Mouse (Mus musculus) thymus, adult 18-20 months (tissue): ENCODE data around the gene Abcg3.
A peak's percentile ranks its signal among the peaks of the same experiment; 100 is the strongest.
"Not testable (repeated sequence)": the region's sequence is repeated elsewhere in the genome, so short reads cannot be mapped to it uniquely, and the experiment has no call there.

ENCODE experiments used
- DNase-seq, 2 experiments: peaks; one replicate each; pipeline ENCODE4 v3.0.0; 2022; ENCODE audit warnings: mixed read lengths in 2 of 2

Gene Abcg3

DNA sequence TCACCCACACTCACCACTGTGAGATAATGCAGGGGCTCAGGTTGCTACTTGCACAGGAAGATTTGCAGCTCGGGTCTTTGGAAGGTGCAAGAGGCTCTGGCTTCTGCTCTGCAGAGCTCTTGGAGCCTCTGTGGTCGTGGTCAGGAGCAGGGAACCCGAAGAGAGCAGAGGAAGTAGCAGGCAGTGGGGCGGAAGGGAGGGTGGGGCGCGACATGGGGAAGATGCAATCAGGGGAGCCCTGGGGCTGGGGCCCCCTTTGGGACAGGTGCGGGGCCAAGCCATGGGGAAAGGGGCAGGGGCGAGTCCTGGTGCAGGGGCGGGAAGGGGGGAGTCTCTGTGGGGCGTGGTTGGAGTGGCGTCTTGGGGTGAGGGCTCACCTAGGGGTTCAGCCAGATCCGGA is at the start of gene Abcg3:
TSS of gene Abcg3 (minus strand) at position 184 of the 400 bp plus-strand sequence.
- DNase-seq: peak; percentile 66 to 71

DNA sequence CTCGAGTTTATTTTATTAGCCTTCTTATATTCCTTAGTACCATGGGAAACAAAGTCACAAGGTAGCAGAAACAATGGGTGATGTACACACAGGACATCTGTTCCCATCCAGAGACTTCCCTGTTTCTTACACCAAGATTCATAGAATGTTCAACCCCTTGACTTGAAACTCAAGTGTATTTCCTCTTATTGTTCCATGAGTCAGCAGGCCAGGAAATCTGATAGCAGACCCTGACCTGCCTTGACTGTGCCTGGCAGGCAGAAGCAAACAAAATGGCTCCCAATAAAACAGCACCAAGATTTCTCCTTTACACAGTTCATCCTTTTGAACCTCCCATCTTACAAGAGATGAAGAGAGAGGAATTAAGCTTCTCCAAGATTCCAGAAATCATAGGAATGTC is 30.0 kb upstream of the Abcg3 start:
- no peak for DNase-seq

DNA sequence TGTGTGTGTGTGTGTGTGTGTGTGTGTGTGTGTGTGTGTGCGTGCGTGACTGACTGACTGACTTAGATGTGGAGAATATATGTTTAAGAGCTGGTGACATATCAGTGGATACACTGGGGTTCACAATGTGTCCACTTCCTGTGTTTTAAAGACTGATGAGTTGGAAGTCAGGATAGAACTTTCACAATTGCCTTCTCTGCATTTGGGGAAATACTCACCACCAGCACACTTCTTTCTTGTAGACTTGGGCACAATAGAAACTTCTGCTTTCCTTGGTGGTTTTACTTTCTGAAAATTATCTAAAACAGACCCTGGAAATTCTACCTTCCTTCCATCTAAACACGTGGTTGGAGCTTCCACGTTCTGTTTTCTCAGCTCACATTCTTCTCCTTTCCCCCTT is 29.1 kb upstream of the Abcg3 start:
- no peak for DNase-seq

DNA sequence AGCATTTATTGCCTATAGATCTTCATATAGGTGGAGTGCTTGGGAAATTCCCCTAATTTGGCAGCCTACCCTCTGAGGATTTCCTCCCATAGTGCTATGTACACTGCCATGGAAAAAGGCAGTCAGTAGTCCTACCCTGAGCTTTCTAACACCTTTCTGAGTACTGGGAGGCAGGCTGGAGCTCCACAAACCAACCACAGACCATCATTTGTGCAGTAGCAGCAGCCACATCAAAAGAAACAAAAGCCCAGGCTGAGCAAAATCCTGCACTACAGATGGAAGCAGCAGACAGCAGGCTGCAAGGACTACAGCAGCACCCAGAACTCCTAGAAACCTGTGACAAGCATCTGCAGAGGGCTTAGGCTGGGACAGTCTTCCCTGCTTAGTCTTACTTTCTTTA is 27.9 kb upstream of the Abcg3 start:
- peak; percentile 41 to 65 for DNase-seq

DNA sequence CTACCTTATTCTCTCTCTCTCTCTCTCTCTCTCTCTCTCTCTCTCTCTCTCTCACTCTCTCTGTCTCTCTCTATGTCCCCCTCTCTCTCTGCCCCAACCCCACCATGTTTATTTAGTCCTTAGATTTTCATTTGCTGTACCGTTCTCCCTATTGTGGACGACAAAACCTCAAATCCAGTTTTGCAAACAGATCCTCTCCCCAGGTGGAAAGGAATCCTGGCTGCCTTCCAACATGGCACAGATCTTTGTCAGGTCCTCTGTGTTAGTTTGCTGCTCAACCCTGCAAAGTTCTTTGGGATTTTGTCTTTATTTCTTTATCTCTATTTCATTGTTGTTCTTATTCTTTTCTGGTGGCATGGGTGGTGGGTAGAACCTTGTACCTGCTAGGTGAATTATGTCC is 6.9 kb upstream of the Abcg3 start:
- DNase-seq: no peak

DNA sequence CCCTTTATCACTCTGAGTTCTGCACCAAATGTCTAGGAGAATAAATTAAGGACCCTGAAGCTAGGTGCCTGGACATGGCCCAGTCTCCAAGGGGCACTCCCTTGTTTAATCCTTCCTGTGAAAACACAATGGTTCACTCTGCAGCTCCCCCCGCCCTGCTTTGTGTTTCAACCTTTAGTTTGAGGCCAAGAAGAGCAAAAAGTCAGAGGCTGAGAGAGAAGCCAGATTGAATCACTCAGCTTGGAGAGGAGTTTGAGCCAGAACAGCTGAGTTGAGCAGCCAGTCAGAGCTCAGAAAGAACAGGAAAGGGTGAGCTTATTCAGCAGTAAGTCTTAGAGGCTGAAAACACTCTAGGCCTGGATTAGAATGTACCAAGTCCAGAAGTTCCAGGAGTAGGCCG is 5.5 kb upstream of the Abcg3 start:
- DNase-seq: no peak

DNA sequence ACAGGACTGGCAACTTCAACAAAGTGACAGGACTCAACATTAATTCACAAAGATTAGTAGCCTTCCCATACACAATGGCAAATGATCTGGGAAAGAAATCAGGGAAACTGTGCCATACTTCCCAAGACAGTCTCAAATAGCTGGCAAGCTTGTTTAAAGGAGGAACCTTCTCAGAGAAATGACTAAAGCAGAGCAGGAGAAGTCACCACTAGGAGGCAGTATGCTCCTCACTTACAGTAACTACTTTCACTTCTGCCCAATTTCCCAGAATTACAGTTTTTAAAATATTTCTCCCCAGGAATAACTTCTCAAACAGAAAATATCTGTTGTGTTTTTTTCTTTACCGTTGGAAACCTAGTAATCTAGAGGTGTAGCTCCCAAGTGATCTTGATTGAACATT is 4.2 kb upstream of the Abcg3 start:
- DNase-seq: no peak

DNA sequence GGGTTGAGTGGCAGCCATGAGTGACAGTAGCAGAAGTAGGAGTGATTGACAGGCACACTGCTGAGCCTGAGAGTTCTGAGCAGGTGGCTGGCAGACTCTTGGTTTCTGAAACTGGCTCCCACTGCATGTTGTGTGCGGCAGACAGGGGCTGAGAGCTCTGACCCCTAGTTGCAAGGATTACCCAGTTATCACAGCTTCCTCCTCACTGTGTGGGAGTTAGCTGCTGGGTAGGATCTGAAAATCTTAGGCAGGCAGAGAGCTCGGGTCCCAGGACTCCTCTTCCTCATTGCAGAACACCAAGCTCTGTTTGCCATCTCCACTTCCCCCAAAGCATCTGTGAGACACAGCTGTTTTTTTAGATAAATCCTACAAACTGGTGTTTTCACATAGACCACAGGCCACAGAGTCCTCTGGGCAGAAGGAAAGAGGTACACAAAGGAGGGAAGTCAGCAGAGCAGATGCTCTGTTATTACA is 3.4 kb downstream of the Abcg3 start:
- peak; percentile 22 to 30 for DNase-seq

DNA sequence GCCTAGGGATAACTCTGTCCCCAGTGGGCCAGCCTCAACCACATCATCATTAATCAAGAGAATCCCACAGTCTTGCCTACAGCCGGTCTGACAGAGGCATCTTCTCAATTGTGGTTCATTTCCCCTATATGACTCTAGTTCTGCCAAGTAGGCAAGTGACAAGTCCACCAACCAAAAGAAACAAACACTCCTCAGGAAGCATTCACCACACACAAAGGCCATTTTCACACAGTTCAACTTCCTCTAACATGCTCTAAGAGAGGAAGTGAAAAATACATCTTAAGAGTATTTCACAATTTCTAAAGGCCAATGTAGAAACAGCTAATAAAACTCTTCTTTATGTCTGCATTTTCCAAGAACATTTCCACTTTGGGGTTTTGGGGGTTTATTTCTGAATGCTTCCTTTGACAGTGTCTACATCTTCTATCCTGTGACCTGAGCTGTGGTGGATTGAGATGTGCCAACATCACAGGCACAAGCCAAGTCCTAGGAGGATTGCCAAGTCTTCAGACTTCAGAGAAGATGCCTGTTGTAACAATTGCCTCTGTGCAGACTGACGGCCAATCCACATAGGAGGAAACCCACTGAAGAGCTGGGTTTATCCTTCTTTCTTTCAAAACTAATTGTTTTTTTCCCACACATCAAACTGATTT is 24.3 kb downstream of the Abcg3 start:
- no peak for DNase-seq

DNA sequence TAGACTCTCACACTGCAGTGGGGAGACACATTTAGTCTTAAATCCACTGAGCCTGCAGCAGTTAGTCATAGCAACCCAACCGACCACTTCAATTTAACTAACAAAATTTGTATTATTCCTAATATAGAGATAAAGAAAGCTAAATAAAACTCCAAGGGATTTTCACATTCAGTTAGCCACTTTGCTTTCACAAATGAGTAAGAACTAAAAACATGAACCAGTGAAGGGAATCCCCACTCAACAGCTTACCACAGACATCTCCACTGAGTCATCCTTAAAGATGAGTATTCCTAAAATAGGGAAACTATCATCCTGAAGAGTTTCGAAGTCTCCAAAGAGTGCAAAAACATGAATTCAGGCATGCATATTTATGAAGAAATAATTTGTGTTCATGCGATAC is 27.3 kb downstream of the Abcg3 start:
- DNase-seq: no peak

DNA sequence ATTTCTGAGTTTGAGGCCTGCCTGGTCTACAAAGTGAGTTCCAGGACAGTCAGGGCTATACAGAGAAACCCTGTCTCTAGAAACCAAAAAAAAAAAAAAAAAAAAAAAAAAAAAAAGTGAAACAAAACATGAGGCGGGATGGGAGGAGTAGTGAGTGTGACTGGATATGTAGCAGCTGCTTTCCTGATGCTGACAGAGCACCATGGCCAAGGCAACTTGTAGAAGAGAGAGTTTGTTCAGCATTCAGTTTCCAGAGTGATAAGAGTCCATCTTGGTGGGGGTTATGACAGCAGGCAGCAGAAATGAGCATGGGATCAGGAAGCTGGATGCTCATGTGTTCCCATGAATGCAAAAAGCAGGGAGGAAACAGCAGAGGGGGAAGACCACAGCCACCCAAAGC is 35.6 kb downstream of the Abcg3 start:
- no peak for DNase-seq

DNA sequence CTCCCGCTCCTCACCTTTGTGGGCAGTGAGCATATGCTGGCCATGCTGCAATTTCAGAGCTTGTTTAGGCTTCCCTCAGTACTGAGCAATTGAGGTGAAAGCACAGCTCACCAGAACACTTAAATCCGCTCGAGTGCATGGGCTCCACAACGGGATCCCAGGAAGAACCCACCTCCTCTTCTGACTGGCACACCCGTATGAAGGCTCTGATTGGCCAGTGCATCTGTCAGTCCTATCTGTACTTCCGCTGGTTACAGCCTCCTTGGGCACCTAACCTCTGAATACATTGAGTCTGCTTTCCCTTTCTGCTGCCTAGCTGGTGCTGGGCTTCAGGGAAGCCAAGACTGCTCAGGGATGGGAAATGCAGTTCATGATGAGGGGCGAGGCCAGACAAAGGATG is 48.4 kb downstream of the Abcg3 start:
- no peak for DNase-seq

DNA sequence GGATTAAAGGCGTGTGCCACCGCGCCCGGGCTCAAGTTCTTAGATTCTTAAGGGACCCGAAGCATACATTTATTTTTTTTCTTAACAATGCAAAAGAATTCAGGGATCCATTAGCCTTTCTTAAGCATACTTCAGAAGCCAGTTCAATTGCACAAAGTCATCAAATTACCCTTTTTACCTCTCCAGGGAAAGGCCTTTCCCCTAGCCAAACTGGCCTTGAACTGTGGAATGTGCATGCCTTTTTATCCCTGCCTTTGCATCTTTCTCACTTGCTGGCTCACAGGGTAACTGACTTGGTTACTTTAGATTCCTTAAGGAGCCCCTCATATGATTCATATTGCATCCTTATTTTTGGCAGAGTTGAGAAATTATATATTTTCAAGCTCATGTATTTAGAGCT is 76.0 kb downstream of the Abcg3 start:
- not testable (repeated sequence) for DNase-seq
